Mouse (Mus musculus) frontal cortex, postnatal 36 days (tissue): ENCODE measurements around the gene Mus81.
"Not testable (repeated sequence)": the region's sequence is repeated elsewhere in the genome, so short reads cannot be mapped to it uniquely, and the experiment has no call there.

Experiments used
- DNase-seq, 2 experiments: peaks; one replicate each; pipeline ENCODE4 v3.0.0; 2022; ENCODE audit warnings: low spot score in 2 of 2

Mus81 gene

GRCm38 (mm10) chr19:5487768-5488550, at the start of gene Mus81:
Mus81 (minus strand) TSS chr19:5488402.
- DNase-seq = peak; percentile 93 to 95

GRCm38 (mm10) chr19:5532520-5532919, 44.3 kb upstream of the Mus81 start:
- no peak for DNase-seq

GRCm38 (mm10) chr19:5530138-5530524, 41.9 kb upstream of the Mus81 start:
- DNase-seq = no peak

DNA sequence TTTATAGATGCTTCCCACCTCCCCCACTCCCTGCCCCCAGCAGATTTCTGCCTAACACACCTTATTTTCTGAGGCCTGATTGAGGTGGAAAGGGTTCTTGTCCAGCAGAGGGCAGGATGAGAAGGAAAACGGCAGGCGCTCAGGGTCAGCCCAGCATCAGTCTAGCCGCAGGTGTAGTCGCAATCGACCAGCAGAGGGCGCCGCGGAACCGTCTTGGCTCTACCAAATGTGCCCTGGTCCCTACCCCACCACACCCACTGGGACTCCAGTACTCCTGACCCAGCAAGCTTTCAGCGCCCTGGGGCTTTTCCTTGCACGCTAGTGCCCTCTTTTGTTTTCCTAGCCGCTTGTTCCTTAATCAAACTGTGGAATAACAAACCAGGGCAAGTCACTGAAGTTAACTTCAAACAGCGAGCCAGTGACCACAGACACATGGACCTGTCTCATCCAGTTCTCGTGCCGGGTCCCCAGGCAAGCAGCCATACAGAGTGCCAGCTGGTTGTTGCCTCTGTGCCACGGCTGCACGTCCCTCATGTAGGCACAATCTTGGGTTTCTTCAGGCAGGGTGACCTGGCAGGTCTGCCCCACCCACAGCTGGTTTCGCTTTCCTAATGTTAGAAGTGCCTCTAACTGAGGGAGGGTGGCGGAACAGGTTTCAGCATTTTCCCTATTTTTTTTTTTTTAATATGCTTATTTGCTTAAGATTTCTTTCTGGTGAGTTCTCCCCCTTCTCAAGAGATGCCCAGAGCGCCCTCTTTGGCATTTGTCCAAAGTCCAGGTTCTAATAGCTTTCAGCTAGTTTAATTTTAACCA, 41.3 kb upstream of the Mus81 start:
- peak; percentile 93 for DNase-seq

- no peak for DNase-seq
Measured at GRCm38 (mm10) chr19:5525204-5525603, 37.0 kb upstream of the Mus81 start.

DNA sequence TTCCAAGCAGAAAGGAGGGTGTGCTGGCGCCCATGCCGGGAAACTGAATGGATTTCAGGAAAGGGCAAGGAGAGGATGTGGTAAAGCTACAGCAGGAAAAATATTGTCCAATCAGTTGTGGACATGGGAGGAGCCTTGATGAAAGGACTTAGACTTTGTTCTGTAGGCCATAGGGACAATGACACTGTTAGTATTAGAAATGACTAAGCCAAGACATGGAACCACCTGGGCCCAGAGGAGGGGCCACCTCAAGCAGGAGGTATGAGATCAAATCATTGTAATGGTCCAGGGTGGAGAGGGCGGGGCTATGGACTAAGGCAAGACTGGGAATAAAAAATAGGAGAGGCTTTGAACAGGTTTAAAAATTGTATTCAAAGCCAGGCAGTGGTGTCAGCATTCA, 30.5 kb upstream of the Mus81 start:
- DNase-seq = no peak

GRCm38 (mm10) chr19:5516906-5517505, 28.8 kb upstream of the Mus81 start:
- no peak for DNase-seq

GRCm38 (mm10) chr19:5515840-5516777, 27.9 kb upstream of the Mus81 start:
- DNase-seq = no peak

GRCm38 (mm10) chr19:5513005-5513349, 24.8 kb upstream of the Mus81 start:
- DNase-seq = no peak

DNA sequence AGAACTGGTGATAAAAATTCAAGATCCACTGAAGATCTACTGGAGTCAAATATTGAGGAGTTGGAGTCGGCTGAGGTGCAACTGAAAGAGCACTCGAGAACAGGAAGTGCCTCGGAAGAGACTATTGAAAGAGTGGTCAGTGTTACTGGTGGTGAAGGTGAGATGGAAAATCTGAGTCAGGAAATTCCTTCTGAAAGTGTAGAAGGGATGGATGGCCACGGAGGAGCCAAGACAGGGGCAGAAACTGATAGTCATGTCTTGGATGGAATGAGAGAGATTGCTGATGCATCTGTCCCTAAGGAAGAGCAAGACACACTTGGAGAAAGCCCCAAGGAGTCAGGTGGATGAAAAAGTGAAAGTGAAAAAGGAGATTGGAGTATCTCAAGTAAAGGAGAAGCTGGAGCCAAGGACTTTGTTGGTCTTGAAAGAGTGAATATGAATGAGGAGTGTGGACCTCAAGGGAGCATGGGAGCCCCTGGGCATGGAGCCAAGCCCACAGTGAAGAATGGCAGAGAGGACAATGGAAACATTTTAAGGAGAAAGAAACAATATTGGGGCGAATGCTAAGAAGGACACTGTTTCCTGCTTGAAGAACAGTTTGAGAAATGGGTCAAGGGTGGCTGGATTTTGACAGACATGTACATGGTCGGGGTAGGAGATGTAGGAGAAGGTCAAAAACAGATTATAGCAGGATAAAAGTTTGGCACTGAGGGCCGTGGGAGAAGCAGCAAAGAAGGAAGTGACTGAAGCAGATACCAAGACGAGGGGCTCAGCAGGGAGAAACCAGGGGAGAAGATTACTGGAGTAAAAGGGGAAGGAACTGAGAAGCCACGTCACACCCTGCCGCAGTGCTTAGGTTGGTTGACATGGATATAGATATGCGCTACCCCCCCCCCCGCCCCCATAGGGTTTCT, 24.1 kb upstream of the Mus81 start:
- no peak for DNase-seq

GRCm38 (mm10) chr19:5511074-5511632, 23.0 kb upstream of the Mus81 start:
- no peak for DNase-seq

- DNase-seq = peak; percentile 98 to 99
Measured at GRCm38 (mm10) chr19:5510031-5511026, 22.1 kb upstream of the Mus81 start, which contains the start of gene Snx32. Snx32 (minus strand) TSS chr19:5510538.

DNA sequence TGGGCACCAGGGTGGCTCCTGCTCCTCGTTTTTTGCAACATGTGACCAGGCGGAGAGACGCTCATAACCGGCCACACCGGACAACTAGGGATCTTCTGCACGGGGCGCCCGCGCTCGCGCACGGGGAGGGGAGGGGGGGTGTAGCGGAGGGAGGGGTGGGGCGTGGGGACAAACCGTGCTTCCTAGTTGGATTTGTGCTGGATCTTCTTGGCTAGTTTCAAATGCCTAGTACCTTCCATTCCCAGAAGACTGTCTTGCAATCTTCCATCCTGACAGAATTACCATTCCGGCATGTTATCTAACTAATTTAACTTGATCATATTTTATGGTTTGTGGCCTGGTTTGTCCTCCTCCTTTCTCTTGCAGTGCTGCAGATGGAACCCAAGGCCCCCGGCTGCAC, 15.5 kb upstream of the Mus81 start, which contains the start of gene 1700020D05Rik:
TSS of gene 1700020D05Rik (minus strand) at position 101 of the 400 bp plus-strand sequence.
- DNase-seq = no peak

- DNase-seq = no peak
Measured at GRCm38 (mm10) chr19:5500330-5500875, 12.2 kb upstream of the Mus81 start.

DNA sequence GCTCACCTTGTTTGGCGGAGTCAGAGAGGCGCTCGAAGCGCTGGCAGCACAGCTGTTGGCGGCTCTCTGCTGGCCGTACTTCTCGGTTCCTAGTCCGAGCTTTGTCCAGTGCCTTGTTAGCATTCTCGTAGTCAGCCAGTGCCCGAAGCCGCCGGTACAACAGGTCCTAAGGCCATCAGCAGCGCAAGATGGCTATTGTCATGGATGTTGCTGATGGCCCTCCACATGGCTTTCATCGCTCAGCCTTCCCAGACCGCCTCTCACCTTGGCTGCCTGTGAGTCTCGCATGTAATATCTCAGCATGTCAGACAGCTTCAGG, 7.8 kb upstream of the Mus81 start:
- no peak for DNase-seq

- DNase-seq = no peak
Measured at GRCm38 (mm10) chr19:5495353-5496051, 7.3 kb upstream of the Mus81 start.

GRCm38 (mm10) chr19:5494314-5494713, 6.1 kb upstream of the Mus81 start:
- no peak for DNase-seq

DNA sequence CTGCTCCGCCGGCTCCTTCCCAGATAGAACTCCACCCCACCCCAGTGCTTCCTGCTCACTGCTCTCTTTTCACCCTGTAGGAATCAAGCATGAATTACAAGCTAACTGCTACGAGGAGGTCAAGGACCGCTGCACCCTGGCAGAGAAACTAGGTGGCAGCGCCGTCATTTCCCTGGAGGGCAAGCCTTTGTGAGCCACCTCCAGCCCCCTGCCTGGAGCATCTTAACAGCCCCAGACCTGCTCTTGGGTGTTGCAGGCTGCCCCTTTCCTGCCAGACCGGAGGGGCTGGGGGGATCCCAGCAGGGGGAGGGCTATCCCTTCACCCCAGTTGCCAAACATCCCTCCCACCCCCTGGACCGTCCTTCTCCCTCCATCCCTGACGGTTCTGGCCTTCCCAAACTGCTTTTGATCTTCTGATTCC, 5.1 kb upstream of the Mus81 start:
- DNase-seq = not testable (repeated sequence)
